ENCODE assay signal across 27 mouse cellular contexts in the genomic region with DNA sequence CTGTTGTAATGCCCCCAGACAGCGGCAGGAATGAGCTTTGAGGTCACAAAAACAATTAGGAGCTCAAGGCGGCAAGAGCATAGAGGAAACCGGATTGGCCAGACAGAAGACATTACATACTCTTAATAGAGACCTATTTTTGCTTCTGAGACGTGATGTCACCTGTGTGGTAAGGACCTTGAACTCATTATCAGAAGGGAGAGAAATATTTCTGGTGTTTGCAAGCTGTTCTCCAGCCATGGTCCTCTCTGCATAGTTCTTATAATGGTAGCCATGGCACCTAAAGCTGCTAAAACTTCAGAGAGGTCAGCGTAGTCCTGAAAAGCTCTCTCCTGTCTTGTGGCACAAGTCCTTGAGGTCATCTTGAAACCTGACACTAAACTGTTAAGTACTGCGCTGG. TPM values are rescaled to one million over a fixed set of nuclear protein-coding genes. Genes with fewer than 3 reads are reported as not detected.
DNase-seq lines count a peak whose midpoint lies in the region; ATAC-seq and TF ChIP-seq lines count a peak whose summit lies in the region.
"Had no signal": no experiment of that assay in that cellular context is flagged by ENCODE, and none has a peak within 500 bp of the region (broad histone marks: within the 10 kb centered on the region; RNA-seq: fewer than 3 reads in every experiment).

No protein-coding gene starts in this region.

- no peaks in the 10 kb centered on the region for H3K9me3 ChIP-seq in midbrain, embryonic 11.5 days (ENCODE audit: control insufficient read depth, low read length)
- no peaks in the 10 kb centered on the region for H3K9me3 ChIP-seq in midbrain, embryonic 15.5 days
- H3K9me3 ChIP-seq: embryonic facial prominence, embryonic 15.5 days; G1E had no signal

- H3K9ac ChIP-seq in midbrain, embryonic 11.5 days (ENCODE audit: low read length): no peak overlapping the region
- H3K9ac ChIP-seq in midbrain, embryonic 15.5 days: no peak overlapping the region
- H3K9ac ChIP-seq: embryonic facial prominence, embryonic 13.5 days; embryonic facial prominence, embryonic 15.5 days; forebrain, embryonic 12.5 days had no signal

- DNase-seq in cerebellum, adult 2 months: no peak
- no peak for DNase-seq in cerebellum, postnatal 36 days
- DNase-seq in layer of hippocampus, adult 2 months (ENCODE audit: low spot score in 2 of 2): no peak
- no peak for DNase-seq in layer of hippocampus, adult 9-11 months
- DNase-seq in midbrain, embryonic 11.5 days (ENCODE audit: low spot score, missing footprints): peak; percentile 83
- DNase-seq: adrenal gland, adult 8-10 months; adrenal gland, postnatal 14 days; adrenal gland, postnatal 36 days; B cell, adult 2 months; cerebellum, adult 11-12 months; cerebellum, adult 8-10 months; cerebellum, adult 9-11 months; cerebellum, postnatal 14 days; embryo, embryonic 11 days had no signal

- TF ChIP-seq CTCF in cerebellum, adult 2 months (IDR thresholded peaks at IDR 0.05; ENCODE audit: borderline replicate concordance, insufficient read depth, low read depth, low read length): no peak
- TF ChIP-seq CTCF in layer of hippocampus, adult 2 months (conservative IDR thresholded peaks at IDR 0.05): no peak

- H3K36me3 ChIP-seq in midbrain, embryonic 11.5 days (ENCODE audit: control insufficient read depth, insufficient read depth, low read length): no peaks in the 10 kb centered on the region
- no peaks in the 10 kb centered on the region for H3K36me3 ChIP-seq in midbrain, embryonic 15.5 days (replicated peaks)
- H3K36me3 ChIP-seq: embryonic facial prominence, embryonic 13.5 days; forebrain, embryonic 12.5 days; G1E had no signal

- H3K4me2 ChIP-seq in midbrain, embryonic 11.5 days: no peak overlapping the region
- H3K4me2 ChIP-seq in midbrain, embryonic 15.5 days: no peak overlapping the region
- H3K4me2 ChIP-seq: embryonic facial prominence, embryonic 13.5 days; embryonic facial prominence, embryonic 15.5 days; forebrain, embryonic 12.5 days had no signal

- H3K4me1 ChIP-seq in cerebellum, adult 2 months (ENCODE audit: control insufficient read depth, insufficient read depth, low read length): no peaks in the 10 kb centered on the region
- no peaks in the 10 kb centered on the region for H3K4me1 ChIP-seq in midbrain, embryonic 11.5 days (ENCODE audit: control insufficient read depth, insufficient read depth, low read length)
- H3K4me1 ChIP-seq in midbrain, embryonic 15.5 days: no peaks in the 10 kb centered on the region
- H3K4me1 ChIP-seq: embryonic facial prominence, embryonic 13.5 days; embryonic facial prominence, embryonic 15.5 days had no signal

- H3K27ac ChIP-seq in cerebellum, adult 2 months (ENCODE audit: insufficient read depth, low read length): peak overlapping the region; percentile 55; the same call in 1 of the 2 replicates
- H3K27ac ChIP-seq in layer of hippocampus, adult 2 months: peak overlapping the region; percentile 86
- H3K27ac ChIP-seq in midbrain, embryonic 11.5 days (ENCODE audit: low read depth, low read length): no peak overlapping the region
- no peak overlapping the region for H3K27ac ChIP-seq in midbrain, embryonic 15.5 days
- H3K27ac ChIP-seq: embryonic facial prominence, embryonic 13.5 days; embryonic facial prominence, embryonic 15.5 days; forebrain, embryonic 10.5 days; forebrain, embryonic 12.5 days had no signal

- no peak overlapping the region for H3K4me3 ChIP-seq in cerebellum, adult 2 months (replicated peaks; ENCODE audit: insufficient read depth, low read depth, low read length)
- H3K4me3 ChIP-seq in layer of hippocampus, adult 2 months: no peak overlapping the region
- no peak overlapping the region for H3K4me3 ChIP-seq in midbrain, embryonic 11.5 days (ENCODE audit: low read depth, low read length)
- no peak overlapping the region for H3K4me3 ChIP-seq in midbrain, embryonic 15.5 days
- H3K4me3 ChIP-seq: embryonic facial prominence, embryonic 13.5 days; embryonic facial prominence, embryonic 15.5 days; erythroblast, embryonic 14.5 days; forebrain, embryonic 10.5 days; forebrain, embryonic 12.5 days had no signal

- no peak for TF ChIP-seq POLR2A in cerebellum, adult 2 months (IDR thresholded peaks at IDR 0.05; ENCODE audit: borderline replicate concordance, insufficient read depth, low read length)

- no peaks in the 10 kb centered on the region for H3K27me3 ChIP-seq in cerebellum, adult 2 months (ENCODE audit: control insufficient read depth, insufficient read depth, low read length)
- no peaks in the 10 kb centered on the region for H3K27me3 ChIP-seq in midbrain, embryonic 11.5 days (ENCODE audit: control insufficient read depth, insufficient read depth, low read length)
- H3K27me3 ChIP-seq in midbrain, embryonic 15.5 days (replicated peaks): no peaks in the 10 kb centered on the region
- H3K27me3 ChIP-seq: CH12.LX; embryonic facial prominence, embryonic 13.5 days; embryonic facial prominence, embryonic 15.5 days; forebrain, embryonic 12.5 days; Patski had no signal

- 79% methylated on average over 6 of the region's 6 CpGs for WGBS in cerebellum, adult 2 months
- WGBS in midbrain, embryonic 11.5 days: 79% methylated on average over 6 of the region's 6 CpGs
- WGBS in midbrain, embryonic 15.5 days: 71% methylated on average over 6 of the region's 6 CpGs

- no peak for ATAC-seq in midbrain, embryonic 11.5 days (ENCODE audit: low FRiP score)
- ATAC-seq in midbrain, embryonic 15.5 days (replicated peaks): no peak
- ATAC-seq: activated CD4-positive, CD25-positive, alpha-beta regulatory T cell, adult 4 months; CD4-positive, CD25-positive, alpha-beta regulatory T cell, adult 4 months; forebrain, embryonic 14.5 days; forebrain, embryonic 16.5 days; Patski had no signal

RNA-seq across cellular contexts. Expression of gene Nek2, which starts 35.0 kb away (rescaled TPM):
- 4.5 and 5.0 TPM in 2 replicates for polyA plus RNA-seq in cerebellum, adult 2 months (2012; rRNA removed)
- 1 to 10 TPM; 1.0 to 1.3 TPM for total RNA-seq in layer of hippocampus, adult 2 months (2021)
- polyA plus RNA-seq in midbrain, embryonic 11.5 days (2014; fragmentation: Nextera tagmentation; extraction: Ambion mirVana): 46.5 and 51.7 TPM in 2 replicates
- polyA plus RNA-seq in midbrain, embryonic 15.5 days (2015; fragmentation: Nextera tagmentation; extraction: Ambion mirVana): 6.8 and 7.1 TPM in 2 replicates

Comparison
In these comparisons a context has a peak if more than half of its experiments do, and no peak if none do; other contexts are left out.
1. H3K27ac ChIP-seq: peak in cerebellum, adult 2 months (single experiment) and layer of hippocampus, adult 2 months (single experiment); none in midbrain, embryonic 11.5 days (single experiment) and midbrain, embryonic 15.5 days (single experiment).